Mouse (Mus musculus): ENCODE data around the gene Zfp280d. TPM values are rescaled to one million over a fixed set of nuclear protein-coding genes. Genes with fewer than 3 reads are reported as not detected.

The Zfp280d gene
- total RNA-seq (2023) = 10 to 100 TPM; 26.8 to 31.1 TPM

GRCm38 (mm10) chr9:72274677-72275076, at the start of gene Zfp280d:
Gene Zfp280d, plus strand, starts transcription at chr9:72274860.

Other genes starting within 250 kb of the Zfp280d start
- 10 to 100 TPM; 28.3 to 33.1 TPM for gene Tcf12, start 163.0 kb upstream of the Zfp280d start, total RNA-seq (2023)
- gene Mns1, start 163.2 kb downstream of the Zfp280d start, total RNA-seq (2023) = 1 to 10 TPM; 6.7 to 7.9 TPM
- gene Tex9, start 217.4 kb downstream of the Zfp280d start, total RNA-seq (2023) = 1 to 10 TPM; 3.6 to 4.1 TPM